Mouse (Mus musculus): ENCODE measurements around the gene Tnk2. TPM values are rescaled to one million over a fixed set of nuclear protein-coding genes. Genes with fewer than 3 reads are reported as not detected.
"Not testable (repeated sequence)": the region's sequence is repeated elsewhere in the genome, so short reads cannot be mapped to it uniquely, and the experiment has no call there.

Tnk2 gene
- polyA plus RNA-seq, 1 experiment from 2014 or later: 19.0 TPM

- no peak for ATAC-seq
- Histone ChIP-seq H3K4me2 (ENCODE audit: low read length) (no peak overlapping the region), H3K27me3 (ENCODE audit: control insufficient read depth, insufficient read depth, low read depth, low read length) (no peaks in the 10 kb centered on the region), H3K4me1 (ENCODE audit: control insufficient read depth, insufficient read depth, low read length) (0 out of 2 replicates have a peak, but pooled peaks cover under 1% of the 10 kb centered on the region), H3K4me3 (ENCODE audit: low read depth, low read length) (no peak overlapping the region), H3K9ac (ENCODE audit: low read depth, low read length) (no peak overlapping the region), H3K9me3 (replicated peaks; ENCODE audit: control insufficient read depth, low read length, poor library complexity, severe bottlenecking) (no peaks in the 10 kb centered on the region), H3K27ac (ENCODE audit: low read length) (no peak overlapping the region), H3K36me3 (ENCODE audit: control insufficient read depth, insufficient read depth, low read length) (peaks cover 11% of the 10 kb centered on the region)
- 91% methylated on average over 4 of the region's 4 CpGs for WGBS
These were observed 10.1 kb upstream of the Tnk2 start for GRCm38 (mm10) chr16:32633486-32634012.

- Histone ChIP-seq H3K4me3 (ENCODE audit: low read depth, low read length) (no peak overlapping the region), H3K4me1 (ENCODE audit: control insufficient read depth, insufficient read depth, low read length) (0 out of 2 replicates have a peak, but pooled peaks cover 3% of the 10 kb centered on the region), H3K9me3 (replicated peaks; ENCODE audit: control insufficient read depth, low read length, poor library complexity, severe bottlenecking) (no peaks in the 10 kb centered on the region), H3K9ac (ENCODE audit: low read depth, low read length) (no peak overlapping the region), H3K36me3 (ENCODE audit: control insufficient read depth, insufficient read depth, low read length) (peaks cover 11% of the 10 kb centered on the region), H3K27ac (ENCODE audit: low read length) (no peak overlapping the region), H3K4me2 (ENCODE audit: low read length) (no peak overlapping the region), H3K27me3 (ENCODE audit: control insufficient read depth, insufficient read depth, low read depth, low read length) (no peaks in the 10 kb centered on the region)
- no peak for ATAC-seq
- WGBS: 86% methylated on average over 5 of the region's 5 CpGs
These were observed 9.5 kb upstream of the Tnk2 start for GRCm38 (mm10) chr16:32634183-32634582.

GRCm38 (mm10) chr16:32635314-32635713 lies 8.4 kb upstream of the Tnk2 start:
- ATAC-seq: no peak
- no peak overlapping the region for H3K9ac ChIP-seq (ENCODE audit: low read depth, low read length)
- no peak overlapping the region for H3K4me2 ChIP-seq (ENCODE audit: low read length)
- H3K9me3 ChIP-seq (replicated peaks; ENCODE audit: control insufficient read depth, low read length, poor library complexity, severe bottlenecking): no peaks in the 10 kb centered on the region
- peaks cover 6% of the 10 kb centered on the region for H3K36me3 ChIP-seq (ENCODE audit: control insufficient read depth, insufficient read depth, low read length)
- no peaks in the 10 kb centered on the region for H3K27me3 ChIP-seq (ENCODE audit: control insufficient read depth, insufficient read depth, low read depth, low read length)
- 67% methylated on average over 3 of the region's 3 CpGs for WGBS
- 0 out of 2 replicates have a peak, but pooled peaks cover 3% of the 10 kb centered on the region for H3K4me1 ChIP-seq (ENCODE audit: control insufficient read depth, insufficient read depth, low read length)
- H3K4me3 ChIP-seq (ENCODE audit: low read depth, low read length): no peak overlapping the region
- H3K27ac ChIP-seq (ENCODE audit: low read length): no peak overlapping the region

- H3K4me1 ChIP-seq (ENCODE audit: control insufficient read depth, insufficient read depth, low read length): 0 out of 2 replicates have a peak, but pooled peaks cover 3% of the 10 kb centered on the region
- H3K9ac ChIP-seq (ENCODE audit: low read depth, low read length): no peak overlapping the region
- H3K36me3 ChIP-seq (ENCODE audit: control insufficient read depth, insufficient read depth, low read length): peaks cover 2% of the 10 kb centered on the region; the same call in 1 of the 2 replicates
- H3K27me3 ChIP-seq (ENCODE audit: control insufficient read depth, insufficient read depth, low read depth, low read length): no peaks in the 10 kb centered on the region
- no peak overlapping the region for H3K4me3 ChIP-seq (ENCODE audit: low read depth, low read length)
- H3K27ac ChIP-seq (ENCODE audit: low read length): no peak overlapping the region
- no peaks in the 10 kb centered on the region for H3K9me3 ChIP-seq (replicated peaks; ENCODE audit: control insufficient read depth, low read length, poor library complexity, severe bottlenecking)
- WGBS: 97% methylated on average over 3 of the region's 3 CpGs
- H3K4me2 ChIP-seq (ENCODE audit: low read length): no peak overlapping the region
- ATAC-seq: no peak
These were observed 7.3 kb upstream of the Tnk2 start for GRCm38 (mm10) chr16:32636331-32636730.

GRCm38 (mm10) chr16:32636871-32637521 lies 6.7 kb upstream of the Tnk2 start:
- Histone ChIP-seq H3K4me1 (ENCODE audit: control insufficient read depth, insufficient read depth, low read length) (0 out of 2 replicates have a peak, but pooled peaks cover 3% of the 10 kb centered on the region), H3K27ac (ENCODE audit: low read length) (no peak overlapping the region), H3K9me3 (replicated peaks; ENCODE audit: control insufficient read depth, low read length, poor library complexity, severe bottlenecking) (no peaks in the 10 kb centered on the region), H3K36me3 (ENCODE audit: control insufficient read depth, insufficient read depth, low read length) (no peaks in the 10 kb centered on the region; the same call in 1 of the 2 replicates), H3K27me3 (ENCODE audit: control insufficient read depth, insufficient read depth, low read depth, low read length) (no peaks in the 10 kb centered on the region), H3K9ac (ENCODE audit: low read depth, low read length) (no peak overlapping the region), H3K4me2 (ENCODE audit: low read length) (no peak overlapping the region), H3K4me3 (ENCODE audit: low read depth, low read length) (no peak overlapping the region)
- ATAC-seq: no peak
- WGBS: 43% methylated on average over 6 of the region's 6 CpGs

- Histone ChIP-seq H3K27me3 (ENCODE audit: control insufficient read depth, insufficient read depth, low read depth, low read length) (no peaks in the 10 kb centered on the region), H3K27ac (ENCODE audit: low read length) (no peak overlapping the region), H3K4me3 (ENCODE audit: low read depth, low read length) (no peak overlapping the region), H3K4me2 (ENCODE audit: low read length) (no peak overlapping the region), H3K9me3 (replicated peaks; ENCODE audit: control insufficient read depth, low read length, poor library complexity, severe bottlenecking) (no peaks in the 10 kb centered on the region), H3K9ac (ENCODE audit: low read depth, low read length) (no peak overlapping the region), H3K36me3 (ENCODE audit: control insufficient read depth, insufficient read depth, low read length) (no peaks in the 10 kb centered on the region), H3K4me1 (ENCODE audit: control insufficient read depth, insufficient read depth, low read length) (0 out of 2 replicates have a peak, but pooled peaks cover 5% of the 10 kb centered on the region)
- peak; percentile 69 for ATAC-seq
- WGBS: 10% methylated on average over 8 of the region's 8 CpGs
These were observed 5.2 kb upstream of the Tnk2 start for GRCm38 (mm10) chr16:32638476-32638875.

GRCm38 (mm10) chr16:32640096-32640495 lies 3.6 kb upstream of the Tnk2 start:
- 75% methylated on average over 5 of the region's 5 CpGs for WGBS
- no peaks in the 10 kb centered on the region for H3K27me3 ChIP-seq (ENCODE audit: control insufficient read depth, insufficient read depth, low read depth, low read length)
- no peak overlapping the region for H3K27ac ChIP-seq (ENCODE audit: low read length)
- no peak overlapping the region for H3K4me3 ChIP-seq (ENCODE audit: low read depth, low read length)
- no peaks in the 10 kb centered on the region for H3K36me3 ChIP-seq (ENCODE audit: control insufficient read depth, insufficient read depth, low read length)
- ATAC-seq: no peak
- no peaks in the 10 kb centered on the region for H3K9me3 ChIP-seq (replicated peaks; ENCODE audit: control insufficient read depth, low read length, poor library complexity, severe bottlenecking)
- no peak overlapping the region for H3K9ac ChIP-seq (ENCODE audit: low read depth, low read length)
- no peak overlapping the region for H3K4me2 ChIP-seq (ENCODE audit: low read length)
- peaks cover 7% of the 10 kb centered on the region for H3K4me1 ChIP-seq (ENCODE audit: control insufficient read depth, insufficient read depth, low read length)

GRCm38 (mm10) chr16:32640683-32641082 lies 3.0 kb upstream of the Tnk2 start:
- not testable (repeated sequence) for H3K27ac ChIP-seq (ENCODE audit: low read length); H3K9me3 ChIP-seq (replicated peaks; ENCODE audit: control insufficient read depth, low read length, poor library complexity, severe bottlenecking)
- WGBS: 73% methylated on average over 2 of the region's 2 CpGs

GRCm38 (mm10) chr16:32641440-32642219 lies 2.0 kb upstream of the Tnk2 start:
- H3K4me2 ChIP-seq (ENCODE audit: low read length): peak overlapping the region; percentile 29; the same call in 1 of the 2 replicates
- no peaks in the 10 kb centered on the region for H3K36me3 ChIP-seq (ENCODE audit: control insufficient read depth, insufficient read depth, low read length)
- 0 out of 2 replicates have a peak overlapping the region, but pooled peaks have one; percentile 20 for H3K9ac ChIP-seq (ENCODE audit: low read depth, low read length)
- H3K4me3 ChIP-seq (ENCODE audit: low read depth, low read length): no peak overlapping the region
- H3K9me3 ChIP-seq (replicated peaks; ENCODE audit: control insufficient read depth, low read length, poor library complexity, severe bottlenecking): no peaks in the 10 kb centered on the region
- WGBS: 58% methylated on average over 20 of the region's 20 CpGs
- no peak overlapping the region for H3K27ac ChIP-seq (ENCODE audit: low read length)
- no peak for ATAC-seq
- peaks cover 21% of the 10 kb centered on the region for H3K4me1 ChIP-seq (ENCODE audit: control insufficient read depth, insufficient read depth, low read length)
- no peaks in the 10 kb centered on the region for H3K27me3 ChIP-seq (ENCODE audit: control insufficient read depth, insufficient read depth, low read depth, low read length)

More at GRCm38 (mm10) chr16:32640683-32641082, 3.0 kb upstream of the Tnk2 start:
- H3K9ac ChIP-seq (ENCODE audit: low read depth, low read length); H3K27me3 ChIP-seq (ENCODE audit: control insufficient read depth, insufficient read depth, low read depth, low read length); ATAC-seq; H3K4me3 ChIP-seq (ENCODE audit: low read depth, low read length); H3K36me3 ChIP-seq (ENCODE audit: control insufficient read depth, insufficient read depth, low read length); H3K4me2 ChIP-seq (ENCODE audit: low read length): not testable (repeated sequence)
- peaks cover 13% of the 10 kb centered on the region for H3K4me1 ChIP-seq (ENCODE audit: control insufficient read depth, insufficient read depth, low read length)

Measured in midbrain, embryonic 16.5 days (tissue).